Mouse (Mus musculus) hematopoietic stem cell, adult 5-6 weeks (primary cell): ENCODE measurements around the gene Fkbp10. TPM values are rescaled to one million over a fixed set of nuclear protein-coding genes. Genes with fewer than 3 reads are reported as not detected.

Experiments
- total RNA-seq: library from RNA; stranded (forward); fragments of 172-1452, 232-1000 nt; gene quantifications from 2 replicates; pipeline ENCODE4 v1.2.3, GENCODE M21; 2017

Fkbp10 gene
- total RNA-seq, 1 experiment from 2014 or later = 0.74 TPM

Other genes starting within 250 kb of the Fkbp10 start
- gene Krt9, start 222.5 kb upstream of the Fkbp10 start, total RNA-seq = not detected in 2 replicates
- gene Krt14, start 208.1 kb upstream of the Fkbp10 start, total RNA-seq = not detected in 2 replicates
- gene Krt16, start 166.8 kb upstream of the Fkbp10 start, total RNA-seq = not detected in 2 replicates
- gene Krt17, start 154.7 kb upstream of the Fkbp10 start, total RNA-seq = 0.44 TPM in 1 of 2 replicates, not detected in the other
- gene Krt42, start 145.8 kb upstream of the Fkbp10 start, total RNA-seq = not detected in 2 replicates
- gene Eif1, start 95.8 kb upstream of the Fkbp10 start, total RNA-seq = 225 and 235 TPM in 2 replicates
- gene Gast, start 81.3 kb upstream of the Fkbp10 start, total RNA-seq = not detected in 2 replicates
- gene Hap1, start 59.6 kb upstream of the Fkbp10 start, total RNA-seq = 0.88 TPM in 1 of 2 replicates, not detected in the other
- 2.1 and 9.9 TPM in 2 replicates for gene Jup, start 17.9 kb upstream of the Fkbp10 start, total RNA-seq
- gene P3h4, start 861 bp upstream of the Fkbp10 start, total RNA-seq = 0.65 and 2.7 TPM in 2 replicates
- 50.2 and 73.2 TPM in 2 replicates for gene Nt5c3b, start 26.1 kb downstream of the Fkbp10 start, total RNA-seq
- gene Klhl10, start 26.2 kb downstream of the Fkbp10 start, total RNA-seq = 0.60 and 2.1 TPM in 2 replicates
- gene Klhl11, start 57.0 kb downstream of the Fkbp10 start, total RNA-seq = 27.6 and 34.2 TPM in 2 replicates
- 91.6 and 97.6 TPM in 2 replicates for gene Acly, start 112.3 kb downstream of the Fkbp10 start, total RNA-seq
- 0.31 TPM in 1 of 2 replicates, not detected in the other for gene Ttc25, start 129.9 kb downstream of the Fkbp10 start, total RNA-seq
- 26.4 and 27.5 TPM in 2 replicates for gene Cnp, start 159.2 kb downstream of the Fkbp10 start, total RNA-seq
- 6.9 and 10.7 TPM in 2 replicates for gene Nkiras2, start 203.5 kb downstream of the Fkbp10 start, total RNA-seq
- 129 and 135 TPM in 2 replicates for gene Dnajc7, start 204.5 kb downstream of the Fkbp10 start, total RNA-seq